Mouse (Mus musculus) lung, postnatal 0 days (tissue): ENCODE measurements around the gene Bco2. TPM values are rescaled to one million over a fixed set of nuclear protein-coding genes. Genes with fewer than 3 reads are reported as not detected.

ENCODE experiments used
- ATAC-seq: fragments of 200-750 bp; cut with Nextera tagmentation; 2 replicates; pipeline ENCODE4 v1.8.0; 2017; ENCODE audit warnings: moderate library complexity
- DNase-seq: peaks from one replicate; pipeline ENCODE4 v3.0.0-alpha.2; 2016; ENCODE audit warnings: low spot score
- H3K27ac ChIP-seq: fragments of 300-500 bp; sonication (generic); 2 replicates; pipeline ENCODE4 v1.5.1; 2014; ENCODE audit warnings: antibody characterized with exemption, mild to moderate bottlenecking, low read length, mixed read lengths
- H3K27me3 ChIP-seq: fragments of 300-500 bp; sonication (generic); replicated peaks from 2 replicates; pipeline ENCODE4 v1.6.1; 2014; ENCODE audit warnings: low read length, mixed read lengths; ENCODE audit not compliant: insufficient read depth
- H3K36me3 ChIP-seq: fragments of 300-500 bp; sonication (generic); 2 replicates; pipeline ENCODE4 v1.6.1; 2014; ENCODE audit warnings: low read length, mixed read lengths; ENCODE audit not compliant: insufficient read depth
- H3K4me1 ChIP-seq: fragments of 300-500 bp; sonication (generic); 2 replicates; pipeline ENCODE4 v1.6.1; 2014; ENCODE audit warnings: antibody characterized with exemption, low read depth, low read length, mixed read lengths; ENCODE audit not compliant: insufficient read depth
- H3K4me2 ChIP-seq: fragments of 300-500 bp; sonication (generic); replicated peaks from 2 replicates; pipeline ENCODE4 v1.6.1; 2014; ENCODE audit warnings: low read depth, mild to moderate bottlenecking, low read length, moderate library complexity, mixed read lengths
- H3K4me3 ChIP-seq: fragments of 300-500 bp; sonication (generic); 2 replicates; pipeline ENCODE4 v1.5.1; 2014; ENCODE audit warnings: low read depth, low read length
- H3K9ac ChIP-seq: fragments of 300-500 bp; sonication (generic); replicated peaks from 2 replicates; pipeline ENCODE4 v1.6.1; 2014; ENCODE audit warnings: low read depth, mild to moderate bottlenecking
- H3K9me3 ChIP-seq: fragments of 300-500 bp; sonication (generic); 2 replicates; pipeline ENCODE4 v1.6.1; 2016; ENCODE audit warnings: low read length, mixed read lengths
- CTCF ChIP-seq: IDR thresholded peaks from 2 replicates; pipeline ENCODE4 v1.5.1; 2016; ENCODE audit warnings: antibody characterized with exemption, mild to moderate bottlenecking
- EP300 ChIP-seq: IDR thresholded peaks from 2 replicates; pipeline ENCODE4 v1.6.1; 2016; ENCODE audit warnings: antibody characterized with exemption, mild to moderate bottlenecking, control low read depth
- WGBS: fragments of 180-500 bp; shearing (Covaris S2); extraction: QIAGEN DNeasy Blood & Tissue Kit; methylation state at CpG from one replicate; pipeline ENCODE4 v1.1.7; 2014; 5-methylcytosine and 5-hydroxymethylcytosine counted together
- polyA plus RNA-seq: library from polyadenylated mRNA; unstranded; fragments of >200 nt; fragmentation: Nextera tagmentation; extraction: Ambion mirVana; gene quantifications from 2 replicates; pipeline ENCODE4 v1.2.1, GENCODE M21; 2015

Bco2 gene
- 0.19 and 0.39 TPM in 2 replicates for polyA plus RNA-seq

GRCm38 (mm10) chr9:50555094-50555446 is at the start of gene Bco2:
TSS of gene Bco2 (minus strand) at chr9:50555181.
- TF ChIP-seq CTCF (no peak), EP300 (no peak)

GRCm38 (mm10) chr9:50604338-50604737 is 49.4 kb upstream of the Bco2 start:
- Histone ChIP-seq H3K4me3 (peak overlapping the region; percentile 66), H3K9ac (peak overlapping the region; percentile 60), H3K27ac (peak overlapping the region; percentile 87), H3K4me1 (peaks cover 18% of the 10 kb centered on the region; the same call in 1 of the 2 replicates), H3K27me3 (no peaks in the 10 kb centered on the region), H3K36me3 (no peaks in the 10 kb centered on the region; the same call in 1 of the 2 replicates), H3K9me3 (no peaks in the 10 kb centered on the region), H3K4me2 (peak overlapping the region; percentile 87)
- no peak for TF ChIP-seq CTCF
- TF ChIP-seq EP300: no peak
- no peak for ATAC-seq
- WGBS: 2% methylated on average over 6 of the region's 6 CpGs
- no peak for DNase-seq

More at GRCm38 (mm10) chr9:50555094-50555446, at the start of gene Bco2:
- DNase-seq: peak; percentile 41
- Histone ChIP-seq H3K4me2 (peak within 1 kb of the TSS; percentile 9; the same call in 1 of the 2 replicates), H3K4me3 (no peak within 1 kb of the TSS), H3K36me3 (no peaks in the 10 kb centered on the region), H3K9me3 (no peaks in the 10 kb centered on the region), H3K27ac (no peak within 1 kb of the TSS; the same call in 1 of the 2 replicates), H3K9ac (peak within 1 kb of the TSS; percentile 0; the same call in 1 of the 2 replicates), H3K27me3 (no peaks in the 10 kb centered on the region), H3K4me1 (no peaks in the 10 kb centered on the region)
- WGBS: 39% methylated on average over 2 of the region's 2 CpGs
- peak; percentile 23; the same call in 1 of the 2 replicates for ATAC-seq

GRCm38 (mm10) chr9:50603998-50604324 is 49.0 kb upstream of the Bco2 start:
- Histone ChIP-seq H3K9me3 (no peaks in the 10 kb centered on the region), H3K4me1 (peaks cover 18% of the 10 kb centered on the region; the same call in 1 of the 2 replicates), H3K36me3 (no peaks in the 10 kb centered on the region; the same call in 1 of the 2 replicates), H3K4me2 (peak overlapping the region; percentile 87), H3K27me3 (no peaks in the 10 kb centered on the region), H3K9ac (peak overlapping the region; percentile 60), H3K27ac (peak overlapping the region; percentile 87), H3K4me3 (peak overlapping the region; percentile 66)
- under 1% methylated on average over 24 of the region's 24 CpGs for WGBS
- ATAC-seq (peak; percentile 78), DNase-seq (no peak)
- TF ChIP-seq CTCF (peak; percentile 65), EP300 (no peak)

- Histone ChIP-seq H3K9me3 (no peaks in the 10 kb centered on the region), H3K36me3 (peaks cover 2% of the 10 kb centered on the region; the same call in 1 of the 2 replicates), H3K4me3 (peak within 1 kb of the TSS; percentile 66), H3K27me3 (no peaks in the 10 kb centered on the region), H3K4me2 (peak within 1 kb of the TSS; percentile 87), H3K27ac (peak within 1 kb of the TSS; percentile 87), H3K9ac (peak within 1 kb of the TSS; percentile 60), H3K4me1 (peaks cover 18% of the 10 kb centered on the region; the same call in 1 of the 2 replicates)
- ATAC-seq (peak; percentile 99), DNase-seq (peak; percentile 98)
- TF ChIP-seq EP300 (no peak), CTCF (no peak)
- 1% methylated on average over 48 of the region's 48 CpGs for WGBS
These were observed 48.4 kb upstream of the Bco2 start, which contains the start of the genes Sdhd and Timm8b for GRCm38 (mm10) chr9:50603189-50603997. TSS of gene Sdhd (minus strand) at chr9:50603812. TSS of gene Timm8b (plus strand) at chr9:50603910.

GRCm38 (mm10) chr9:50602055-50602845 is 47.3 kb upstream of the Bco2 start:
- H3K27me3 ChIP-seq: no peaks in the 10 kb centered on the region
- no peaks in the 10 kb centered on the region for H3K9me3 ChIP-seq
- no peak for ATAC-seq
- H3K27ac ChIP-seq: no peak overlapping the region
- H3K36me3 ChIP-seq: peaks cover 11% of the 10 kb centered on the region; the same call in 1 of the 2 replicates
- no peak for DNase-seq
- H3K4me2 ChIP-seq: peak overlapping the region; percentile 87
- H3K4me3 ChIP-seq: peak overlapping the region; percentile 66; the same call in 1 of the 2 replicates
- TF ChIP-seq EP300 (no peak), CTCF (no peak)
- WGBS: 88% methylated on average over 7 of the region's 7 CpGs
- H3K9ac ChIP-seq: no peak overlapping the region
- H3K4me1 ChIP-seq: peaks cover 18% of the 10 kb centered on the region; the same call in 1 of the 2 replicates

- Histone ChIP-seq H3K4me3 (no peak overlapping the region), H3K27ac (no peak overlapping the region), H3K4me2 (no peak overlapping the region), H3K27me3 (no peaks in the 10 kb centered on the region), H3K9me3 (no peaks in the 10 kb centered on the region), H3K36me3 (peaks cover 17% of the 10 kb centered on the region; the same call in 1 of the 2 replicates), H3K9ac (no peak overlapping the region), H3K4me1 (peaks cover 18% of the 10 kb centered on the region; the same call in 1 of the 2 replicates)
- WGBS: 70% methylated on average over 6 of the region's 6 CpGs
- DNase-seq (no peak), ATAC-seq (no peak)
- TF ChIP-seq EP300 (no peak), CTCF (no peak)
These were observed 46.6 kb upstream of the Bco2 start for GRCm38 (mm10) chr9:50601536-50601935.
